Comparison of ENCODE assay signal across 23 mouse cellular contexts in the genomic region with DNA sequence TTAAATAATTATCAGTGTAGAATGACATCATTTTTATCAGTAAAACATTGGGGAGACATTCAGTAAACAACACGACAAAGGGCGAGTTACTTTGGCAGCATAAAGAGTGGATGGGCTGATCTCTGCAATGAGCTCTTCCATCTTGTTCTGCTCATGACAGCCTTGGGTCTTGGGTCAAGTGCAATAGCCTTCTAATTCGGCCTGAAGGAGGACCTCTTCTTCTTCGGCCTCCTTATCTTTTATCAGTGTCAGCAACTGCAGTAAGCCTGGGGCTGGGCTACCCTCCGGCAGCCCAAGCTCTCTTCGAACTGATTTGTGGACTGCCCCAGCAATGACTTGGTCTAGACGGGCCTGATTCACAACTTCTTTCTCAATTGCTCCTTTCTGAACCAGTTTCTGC. TPM values are rescaled to one million over a fixed set of nuclear protein-coding genes. Genes with fewer than 3 reads are reported as not detected.
DNase-seq lines count a peak whose midpoint lies in the region; ATAC-seq and TF ChIP-seq lines count a peak whose summit lies in the region.
"Had no signal": no experiment of that assay in that cellular context is flagged by ENCODE, and none has a peak within 500 bp of the region (broad histone marks: within the 10 kb centered on the region; RNA-seq: fewer than 3 reads in every experiment).

No protein-coding gene starts in this region.

- peak overlapping the region; percentile 95; the same call in 1 of the 2 replicates for H3K9ac ChIP-seq in liver, embryonic 12.5 days
- no peak overlapping the region for H3K9ac ChIP-seq in liver, postnatal 0 days (replicated peaks)
- 0 out of 2 replicates have a peak overlapping the region, but pooled peaks have one; percentile 93 for H3K9ac ChIP-seq in liver, embryonic 13.5 days
- H3K9ac ChIP-seq in neural tube, embryonic 13.5 days = peak overlapping the region; percentile 92

- ATAC-seq in liver, embryonic 12.5 days = no peak
- ATAC-seq in liver, postnatal 0 days = no peak
- ATAC-seq in liver, embryonic 13.5 days (ENCODE audit: low read depth) = no peak
- ATAC-seq in neural tube, embryonic 13.5 days (ENCODE audit: low read depth) = no peak

- no peak overlapping the region for H3K4me3 ChIP-seq in heart, embryonic 10.5 days
- H3K4me3 ChIP-seq in liver, embryonic 12.5 days = no peak overlapping the region
- H3K4me3 ChIP-seq in liver, postnatal 0 days (ENCODE audit: low read depth, low read length) = no peak overlapping the region
- H3K4me3 ChIP-seq in liver, embryonic 13.5 days (replicated peaks) = peak overlapping the region; percentile 93; the same call in 1 of the 2 replicates
- H3K4me3 ChIP-seq in neural tube, embryonic 13.5 days = peak overlapping the region; percentile 83; the same call in 1 of the 2 replicates

- H3K4me2 ChIP-seq in liver, embryonic 12.5 days = peak overlapping the region; percentile 86
- no peak overlapping the region for H3K4me2 ChIP-seq in liver, postnatal 0 days (ENCODE audit: low read depth, low read length)
- peak overlapping the region; percentile 81 for H3K4me2 ChIP-seq in liver, embryonic 13.5 days
- peak overlapping the region; percentile 88; the same call in 1 of the 2 replicates for H3K4me2 ChIP-seq in neural tube, embryonic 13.5 days

- H3K36me3 ChIP-seq in heart, embryonic 10.5 days = no peaks in the 10 kb centered on the region
- peaks cover 27% of the 10 kb centered on the region for H3K36me3 ChIP-seq in liver, embryonic 12.5 days
- H3K36me3 ChIP-seq in liver, postnatal 0 days (replicated peaks; ENCODE audit: insufficient read depth, low read length) = no peaks in the 10 kb centered on the region
- H3K36me3 ChIP-seq in liver, embryonic 13.5 days = 0 out of 2 replicates have a peak, but pooled peaks cover 2% of the 10 kb centered on the region
- H3K36me3 ChIP-seq in neural tube, embryonic 13.5 days = 0 out of 2 replicates have a peak, but pooled peaks cover 6% of the 10 kb centered on the region
- H3K36me3 ChIP-seq: limb, embryonic 15.5 days had no signal

- TF ChIP-seq EP300 in liver, postnatal 0 days (IDR thresholded peaks at IDR 0.05; ENCODE audit: low read depth) = no peak

- H3K27ac ChIP-seq in heart, embryonic 10.5 days = no peak overlapping the region
- no peak overlapping the region for H3K27ac ChIP-seq in liver, embryonic 12.5 days
- H3K27ac ChIP-seq in liver, postnatal 0 days (ENCODE audit: low read depth) = no peak overlapping the region
- no peak overlapping the region for H3K27ac ChIP-seq in liver, embryonic 13.5 days
- H3K27ac ChIP-seq in neural tube, embryonic 13.5 days (replicated peaks) = no peak overlapping the region
- H3K27ac ChIP-seq: limb, embryonic 15.5 days had no signal

- WGBS in heart, embryonic 10.5 days = 60% methylated on average over 7 of the region's 7 CpGs
- WGBS in liver, embryonic 12.5 days (ENCODE audit: insufficient replicate concordance) = 46% methylated on average over 7 of the region's 7 CpGs
- WGBS in liver, postnatal 0 days (ENCODE audit: insufficient replicate concordance) = 69% methylated on average over 7 of the region's 7 CpGs
- WGBS in liver, embryonic 13.5 days (ENCODE audit: insufficient replicate concordance) = 47% methylated on average over 7 of the region's 7 CpGs
- WGBS in neural tube, embryonic 13.5 days = 87% methylated on average over 7 of the region's 7 CpGs

- no peaks in the 10 kb centered on the region for H3K9me3 ChIP-seq in heart, embryonic 10.5 days
- no peaks in the 10 kb centered on the region for H3K9me3 ChIP-seq in liver, embryonic 12.5 days (replicated peaks)
- no peaks in the 10 kb centered on the region for H3K9me3 ChIP-seq in liver, postnatal 0 days (ENCODE audit: low read length)
- H3K9me3 ChIP-seq in liver, embryonic 13.5 days (replicated peaks) = no peaks in the 10 kb centered on the region
- no peaks in the 10 kb centered on the region for H3K9me3 ChIP-seq in neural tube, embryonic 13.5 days
- H3K9me3 ChIP-seq: limb, embryonic 15.5 days had no signal

- peaks cover 23% of the 10 kb centered on the region for H3K4me1 ChIP-seq in heart, embryonic 10.5 days
- H3K4me1 ChIP-seq in liver, embryonic 12.5 days = peaks cover 34% of the 10 kb centered on the region
- peaks cover 19% of the 10 kb centered on the region for H3K4me1 ChIP-seq in liver, postnatal 0 days (ENCODE audit: insufficient read depth)
- H3K4me1 ChIP-seq in liver, embryonic 13.5 days (replicated peaks) = peaks cover 35% of the 10 kb centered on the region
- peaks cover 27% of the 10 kb centered on the region for H3K4me1 ChIP-seq in neural tube, embryonic 13.5 days (replicated peaks)

- TF ChIP-seq CTCF in liver, postnatal 0 days (IDR thresholded peaks at IDR 0.05; ENCODE audit: low read depth) = no peak

- no peaks in the 10 kb centered on the region for H3K27me3 ChIP-seq in heart, embryonic 10.5 days (ENCODE audit: insufficient read depth, poor library complexity, severe bottlenecking)
- no peaks in the 10 kb centered on the region for H3K27me3 ChIP-seq in liver, embryonic 12.5 days (replicated peaks)
- no peaks in the 10 kb centered on the region for H3K27me3 ChIP-seq in liver, postnatal 0 days (ENCODE audit: insufficient read depth, low read length)
- no peaks in the 10 kb centered on the region for H3K27me3 ChIP-seq in liver, embryonic 13.5 days
- H3K27me3 ChIP-seq in neural tube, embryonic 13.5 days = no peaks in the 10 kb centered on the region
- H3K27me3 ChIP-seq: limb, embryonic 15.5 days had no signal

- DNase-seq in heart, embryonic 10.5 days (ENCODE audit: low spot score) = peak; percentile 70
- no peak for DNase-seq in heart, postnatal 4 days
- DNase-seq in liver, postnatal 0 days = no peak
- DNase-seq in liver, embryonic 13.5 days = no peak
- DNase-seq in urinary bladder, postnatal 14 days (ENCODE audit: low spot score) = no peak
- no peak for DNase-seq in kidney, postnatal 10 days
- DNase-seq: adrenal gland, adult 8-10 months; cerebellum, adult 11-12 months; gastrocnemius, postnatal 36 days; kidney, adult 9 months; lung, postnatal 10 days; thymus, postnatal 14 days had no signal

RNA-seq across cellular contexts. Expression of a gene that starts 1.4 kb away (rescaled TPM):
- polyA plus RNA-seq in heart, embryonic 10.5 days (2016; fragmentation: Nextera tagmentation; extraction: Ambion mirVana) = 24.0 and 24.8 TPM in 2 replicates
- total RNA-seq in heart, postnatal 4 days (2021) = 10 to 100 TPM in 1 of 2 experiments, 1 to 10 TPM in 1; 8.2 to 11.4 TPM
- 9.2 and 11.7 TPM in 2 replicates for polyA plus RNA-seq in liver, embryonic 12.5 days (2016; fragmentation: Nextera tagmentation; extraction: Ambion mirVana)
- polyA plus RNA-seq in liver, postnatal 0 days (2015; fragmentation: Nextera tagmentation; extraction: Ambion mirVana) = 4.2 and 4.9 TPM in 2 replicates
- polyA plus RNA-seq in liver, embryonic 13.5 days (2015; fragmentation: Nextera tagmentation; extraction: Ambion mirVana) = 8.4 and 9.0 TPM in 2 replicates
- 53.0 and 58.6 TPM in 2 replicates for polyA plus RNA-seq in neural tube, embryonic 13.5 days (2015; fragmentation: Nextera tagmentation; extraction: Ambion mirVana)

RNA-seq across cellular contexts. Expression of a gene that starts 1.5 kb away (rescaled TPM):
- polyA plus RNA-seq in heart, embryonic 10.5 days (2016; fragmentation: Nextera tagmentation; extraction: Ambion mirVana) = 8.6 and 9.5 TPM in 2 replicates
- total RNA-seq in heart, postnatal 4 days (2021) = 1 to 10 TPM; 5.7 to 6.0 TPM
- 11.5 and 12.3 TPM in 2 replicates for polyA plus RNA-seq in liver, embryonic 12.5 days (2016; fragmentation: Nextera tagmentation; extraction: Ambion mirVana)
- polyA plus RNA-seq in liver, postnatal 0 days (2015; fragmentation: Nextera tagmentation; extraction: Ambion mirVana) = 5.6 and 5.8 TPM in 2 replicates
- polyA plus RNA-seq in liver, embryonic 13.5 days (2015; fragmentation: Nextera tagmentation; extraction: Ambion mirVana) = 8.8 and 9.2 TPM in 2 replicates
- polyA plus RNA-seq in neural tube, embryonic 13.5 days (2015; fragmentation: Nextera tagmentation; extraction: Ambion mirVana) = 11.0 and 13.3 TPM in 2 replicates

RNA-seq across cellular contexts. Expression of a gene that starts 15.5 kb away (rescaled TPM):
- polyA plus RNA-seq in heart, embryonic 10.5 days (2016; fragmentation: Nextera tagmentation; extraction: Ambion mirVana) = not detected in 2 replicates
- total RNA-seq in heart, postnatal 4 days (2021) = not detected
- polyA plus RNA-seq in liver, embryonic 12.5 days (2016; fragmentation: Nextera tagmentation; extraction: Ambion mirVana) = 0.48 TPM in 1 of 2 replicates, not detected in the other
- not detected in 2 replicates for polyA plus RNA-seq in liver, postnatal 0 days (2015; fragmentation: Nextera tagmentation; extraction: Ambion mirVana)
- polyA plus RNA-seq in liver, embryonic 13.5 days (2015; fragmentation: Nextera tagmentation; extraction: Ambion mirVana) = not detected in 2 replicates
- polyA plus RNA-seq in neural tube, embryonic 13.5 days (2015; fragmentation: Nextera tagmentation; extraction: Ambion mirVana) = not detected in 2 replicates
- total RNA-seq: adrenal gland, adult 8-10 months; common myeloid progenitor, adult 5-6 weeks; gastrocnemius, postnatal 36 days; left cerebral cortex, adult 18-20 months; MEL; neutrophil, adult 5-6 weeks had no signal
- polyA plus RNA-seq: brain, embryonic 14.5 days; heart, embryonic 14.5 days; limb, embryonic 15.5 days; small intestine, adult 2 months; stomach, embryonic 14.5 days had no signal

RNA-seq across cellular contexts. Expression of a gene that starts 15.5 kb away (rescaled TPM):
- 32.5 and 36.3 TPM in 2 replicates for polyA plus RNA-seq in heart, embryonic 10.5 days (2016; fragmentation: Nextera tagmentation; extraction: Ambion mirVana)
- 10 to 100 TPM; 13.0 to 13.5 TPM for total RNA-seq in heart, postnatal 4 days (2021)
- 20.6 and 23.2 TPM in 2 replicates for polyA plus RNA-seq in liver, embryonic 12.5 days (2016; fragmentation: Nextera tagmentation; extraction: Ambion mirVana)
- 10.8 and 13.0 TPM in 2 replicates for polyA plus RNA-seq in liver, postnatal 0 days (2015; fragmentation: Nextera tagmentation; extraction: Ambion mirVana)
- 16.6 and 20.1 TPM in 2 replicates for polyA plus RNA-seq in liver, embryonic 13.5 days (2015; fragmentation: Nextera tagmentation; extraction: Ambion mirVana)
- polyA plus RNA-seq in neural tube, embryonic 13.5 days (2015; fragmentation: Nextera tagmentation; extraction: Ambion mirVana) = 50.3 and 50.8 TPM in 2 replicates

RNA-seq across cellular contexts. Expression of a gene that starts 15.7 kb away (rescaled TPM):
- polyA plus RNA-seq in heart, embryonic 10.5 days (2016; fragmentation: Nextera tagmentation; extraction: Ambion mirVana) = 40.0 and 40.6 TPM in 2 replicates
- 10 to 100 TPM; 37.3 to 39.1 TPM for total RNA-seq in heart, postnatal 4 days (2021)
- 32.1 and 32.4 TPM in 2 replicates for polyA plus RNA-seq in liver, embryonic 12.5 days (2016; fragmentation: Nextera tagmentation; extraction: Ambion mirVana)
- polyA plus RNA-seq in liver, postnatal 0 days (2015; fragmentation: Nextera tagmentation; extraction: Ambion mirVana) = 11.5 and 12.5 TPM in 2 replicates
- 24.7 and 29.0 TPM in 2 replicates for polyA plus RNA-seq in liver, embryonic 13.5 days (2015; fragmentation: Nextera tagmentation; extraction: Ambion mirVana)
- 39.0 and 40.9 TPM in 2 replicates for polyA plus RNA-seq in neural tube, embryonic 13.5 days (2015; fragmentation: Nextera tagmentation; extraction: Ambion mirVana)

Comparison
In these comparisons a context has a peak if more than half of its experiments do, and no peak if none do; other contexts are left out.
1. H3K4me3 ChIP-seq: peak in liver, embryonic 13.5 days (single experiment) and neural tube, embryonic 13.5 days (single experiment); none in heart, embryonic 10.5 days (single experiment), liver, embryonic 12.5 days (single experiment) and liver, postnatal 0 days (single experiment).